Mouse (Mus musculus): ENCODE data around the gene Usp51.
"Not testable (repeated sequence)": the region's sequence is repeated elsewhere in the genome, so short reads cannot be mapped to it uniquely, and the experiment has no call there.

Gene Usp51

GRCm38 (mm10) chrX:153006387-153006841 is at the start of gene Usp51:
TSS of gene Usp51 (plus strand) at chrX:153006469.
- peak; percentile 45 for DNase-seq

GRCm38 (mm10) chrX:152969606-152970005 is 36.7 kb upstream of the Usp51 start:
- DNase-seq = no peak

GRCm38 (mm10) chrX:152973476-152974203 is 32.6 kb upstream of the Usp51 start:
- DNase-seq = not testable (repeated sequence)

GRCm38 (mm10) chrX:152974204-152974661 is 32.0 kb upstream of the Usp51 start:
- DNase-seq = peak; percentile 6

GRCm38 (mm10) chrX:152976538-152976937 is 29.7 kb upstream of the Usp51 start:
- DNase-seq = no peak

GRCm38 (mm10) chrX:152985009-152985408 is 21.3 kb upstream of the Usp51 start:
- no peak for DNase-seq

- not testable (repeated sequence) for DNase-seq
Observed at GRCm38 (mm10) chrX:152989852-152990251, 16.4 kb upstream of the Usp51 start.

- not testable (repeated sequence) for DNase-seq
Observed at GRCm38 (mm10) chrX:152996105-152996504, 10.2 kb upstream of the Usp51 start.

GRCm38 (mm10) chrX:153007021-153007684 is 884 bp downstream of the Usp51 start:
- peak; percentile 54 for DNase-seq

GRCm38 (mm10) chrX:153007685-153008047 is 1.4 kb downstream of the Usp51 start:
- DNase-seq = no peak

- not testable (repeated sequence) for DNase-seq
Observed at GRCm38 (mm10) chrX:153025255-153025654, 19.0 kb downstream of the Usp51 start.

GRCm38 (mm10) chrX:153025709-153026108 is 19.4 kb downstream of the Usp51 start:
- not testable (repeated sequence) for DNase-seq

GRCm38 (mm10) chrX:153031547-153031946 is 25.3 kb downstream of the Usp51 start:
- not testable (repeated sequence) for DNase-seq

- peak; percentile 87 for DNase-seq
Observed at GRCm38 (mm10) chrX:153037087-153037971, 31.1 kb downstream of the Usp51 start, which contains the start of gene Mageh1. TSS of gene Mageh1 (minus strand) at chrX:153037575.

- not testable (repeated sequence) for DNase-seq
Observed at GRCm38 (mm10) chrX:153037972-153038744, 31.9 kb downstream of the Usp51 start.
